ENCODE assay signal across 8 mouse cellular contexts in the genomic region with DNA sequence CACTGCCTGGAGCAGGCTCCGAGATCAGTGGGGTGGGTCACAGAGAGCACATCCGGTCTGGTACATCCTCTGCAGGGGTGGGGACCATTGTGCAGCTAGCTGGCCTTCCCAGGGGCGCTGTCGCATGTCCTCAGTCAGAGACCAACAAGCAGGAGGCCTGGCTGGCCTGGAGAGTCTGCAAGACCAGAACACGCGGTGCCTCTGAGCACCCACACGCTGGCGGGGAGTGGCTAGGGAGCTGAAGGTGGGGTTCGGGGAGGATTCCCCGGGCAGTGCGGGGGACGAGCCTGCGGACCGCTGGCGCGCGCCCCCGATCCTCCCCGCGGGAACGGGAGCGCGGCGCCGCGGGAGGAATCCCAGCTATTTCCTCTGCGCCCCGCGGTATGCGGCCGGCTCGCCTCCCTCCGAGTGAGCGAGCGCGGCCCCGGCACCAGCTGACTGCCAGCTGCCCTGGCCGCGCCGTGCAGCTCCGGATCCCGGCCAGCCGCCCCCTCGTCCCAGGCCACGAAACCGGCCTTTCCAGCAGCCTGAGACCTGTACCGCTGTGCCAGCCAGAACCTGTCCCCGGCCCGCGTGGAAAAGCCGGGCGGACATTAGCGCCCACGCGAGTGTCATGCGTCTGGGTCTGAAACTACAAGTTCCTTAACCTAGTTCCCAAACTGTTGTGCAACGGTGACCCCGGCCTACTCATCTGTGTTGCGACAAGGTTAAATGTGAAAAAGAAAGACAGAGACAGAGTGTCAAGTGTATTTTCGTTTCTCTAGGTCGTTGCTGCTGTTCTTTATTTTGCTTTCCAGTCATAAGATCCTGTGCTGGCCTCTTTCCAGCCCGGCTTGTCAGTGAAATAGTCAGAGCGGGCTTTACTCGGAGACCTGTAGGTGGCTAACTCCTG.
DNase-seq lines count a peak whose midpoint lies in the region; ATAC-seq lines count a peak whose summit lies in the region.

No protein-coding gene starts in this region.

- ATAC-seq in cerebellum, adult (ENCODE audit: insufficient number of reproducible peaks, low FRiP score, low TSS enrichment), result peak; percentile 68
- peak; percentile 58 for ATAC-seq in embryonic facial prominence, embryonic 11.5 days (replicated peaks; ENCODE audit: insufficient number of reproducible peaks, low FRiP score, low TSS enrichment, low read depth)
- ATAC-seq in limb, embryonic 13.5 days (ENCODE audit: low FRiP score, low read depth), result peak; percentile 81
- peak; percentile 76 for ATAC-seq in midbrain, embryonic 14.5 days (ENCODE audit: low FRiP score, low TSS enrichment)

- H3K9ac ChIP-seq in embryonic facial prominence, embryonic 11.5 days (replicated peaks; ENCODE audit: low read length), result peak overlapping the region; percentile 77
- H3K9ac ChIP-seq in limb, embryonic 13.5 days, result peak overlapping the region; percentile 76
- peak overlapping the region; percentile 78 for H3K9ac ChIP-seq in midbrain, embryonic 14.5 days (replicated peaks; ENCODE audit: low read length)

- peak overlapping the region; percentile 41; the same call in 1 of the 2 replicates for H3K27ac ChIP-seq in embryonic facial prominence, embryonic 11.5 days (replicated peaks; ENCODE audit: low read depth, low read length)
- peak overlapping the region; percentile 65; the same call in 1 of the 2 replicates for H3K27ac ChIP-seq in limb, embryonic 13.5 days
- H3K27ac ChIP-seq in midbrain, embryonic 14.5 days (replicated peaks; ENCODE audit: low read depth, low read length), result peak overlapping the region; percentile 79

- 5% methylated on average over 61 of the region's 64 CpGs for WGBS in embryonic facial prominence, embryonic 11.5 days
- WGBS in limb, embryonic 13.5 days, result 4% methylated on average over 58 of the region's 64 CpGs
- WGBS in midbrain, embryonic 14.5 days, result 5% methylated on average over 63 of the region's 64 CpGs

- peak overlapping the region; percentile 45 for H3K4me3 ChIP-seq in embryonic facial prominence, embryonic 11.5 days (ENCODE audit: low read depth, low read length)
- H3K4me3 ChIP-seq in limb, embryonic 13.5 days, result peak overlapping the region; percentile 53
- peak overlapping the region; percentile 44 for H3K4me3 ChIP-seq in midbrain, embryonic 14.5 days (replicated peaks; ENCODE audit: low read depth, low read length)

- H3K4me1 ChIP-seq in embryonic facial prominence, embryonic 11.5 days (ENCODE audit: control insufficient read depth, insufficient read depth, low read length), result peaks cover 12% of the 10 kb centered on the region
- peaks cover 50% of the 10 kb centered on the region for H3K4me1 ChIP-seq in limb, embryonic 13.5 days
- H3K4me1 ChIP-seq in midbrain, embryonic 14.5 days (ENCODE audit: control insufficient read depth, insufficient read depth, low read length), result 0 out of 2 replicates have a peak, but pooled peaks cover 9% of the 10 kb centered on the region

- H3K9me3 ChIP-seq in embryonic facial prominence, embryonic 11.5 days (replicated peaks; ENCODE audit: control insufficient read depth, low read length), result no peaks in the 10 kb centered on the region
- no peaks in the 10 kb centered on the region for H3K9me3 ChIP-seq in limb, embryonic 13.5 days
- H3K9me3 ChIP-seq in midbrain, embryonic 14.5 days (ENCODE audit: control insufficient read depth, low read length), result no peaks in the 10 kb centered on the region

- no peaks in the 10 kb centered on the region for H3K27me3 ChIP-seq in embryonic facial prominence, embryonic 11.5 days (ENCODE audit: control insufficient read depth, insufficient read depth, low read length)
- H3K27me3 ChIP-seq in limb, embryonic 13.5 days, result peaks cover 26% of the 10 kb centered on the region
- no peaks in the 10 kb centered on the region for H3K27me3 ChIP-seq in midbrain, embryonic 14.5 days (ENCODE audit: control insufficient read depth, insufficient read depth, low read length)

- no peaks in the 10 kb centered on the region for H3K36me3 ChIP-seq in embryonic facial prominence, embryonic 11.5 days (replicated peaks; ENCODE audit: control insufficient read depth, insufficient read depth, low read depth, low read length)
- H3K36me3 ChIP-seq in limb, embryonic 13.5 days, result no peaks in the 10 kb centered on the region
- no peaks in the 10 kb centered on the region for H3K36me3 ChIP-seq in midbrain, embryonic 14.5 days (ENCODE audit: control insufficient read depth, insufficient read depth, low read length)

- no peak for DNase-seq in cerebellum, adult 11 months
- DNase-seq in embryonic facial prominence, embryonic 11.5 days (ENCODE audit: low spot score), result peak; percentile 82
- DNase-seq in heart, adult 11 months, result peak; percentile 99
- DNase-seq in kidney, adult 11 months, result peak; percentile 76
- peak; percentile 86 for DNase-seq in midbrain, embryonic 14.5 days
- DNase-seq in spleen, adult 12 weeks (ENCODE audit: low spot score), result peak; percentile 28

- peak overlapping the region; percentile 88 for H3K4me2 ChIP-seq in embryonic facial prominence, embryonic 11.5 days (ENCODE audit: low read depth, low read length)
- H3K4me2 ChIP-seq in limb, embryonic 13.5 days (replicated peaks), result peak overlapping the region; percentile 91
- H3K4me2 ChIP-seq in midbrain, embryonic 14.5 days (ENCODE audit: low read length), result peak overlapping the region; percentile 86
